Mouse (Mus musculus): ENCODE results near the gene Slc27a5. TPM values are rescaled to one million over a fixed set of nuclear protein-coding genes. Genes with fewer than 3 reads are reported as not detected.
A peak's percentile ranks its signal among the peaks of the same experiment; 100 is the strongest.

The Slc27a5 gene
- total and polyA plus RNA-seq, 3 experiments: 0.13 TPM; not detected in 2

GRCm38 (mm10) chr7:13023928-13024731 lies 26.1 kb upstream of the Slc27a5 start:
- peaks cover 2 to 23% of the 10 kb centered on the region in 2 experiments; a peak in 3 of 4 replicates for H3K4me1 ChIP-seq (ENCODE audit: control insufficient read depth in 1 of 2, insufficient read depth in 2 of 2, low read length in 2 of 2)
- peak; percentile 96 for DNase-seq (ENCODE audit: low read depth, low spot score)
- TF ChIP-seq POLR2AphosphoS2 (IDR thresholded peaks at IDR 0.05; ENCODE audit: low read length) (peak; percentile 95), ETS1 (IDR thresholded peaks at IDR 0.05; ENCODE audit: low read depth, low read length) (no peak), UBTF (IDR thresholded peaks at IDR 0.05; ENCODE audit: borderline replicate concordance, insufficient read depth, low read depth, low read length) (no peak), KAT2A (conservative IDR thresholded peaks at IDR 0.05; ENCODE audit: low read depth, low read length) (no peak), JUND (IDR thresholded peaks at IDR 0.05; ENCODE audit: low read depth, low read length) (no peak), NELFE (IDR thresholded peaks at IDR 0.05; ENCODE audit: low read depth, low read length) (peak; percentile 99), USF2 (IDR thresholded peaks at IDR 0.05; ENCODE audit: borderline replicate concordance in 1 of 2, insufficient read depth in 1 of 2, low read depth in 1 of 2, low read length in 2 of 2) (no peak), POLR2A (IDR thresholded peaks at IDR 0.05; ENCODE audit: control insufficient read depth in 1 of 2, insufficient read depth in 1 of 2, low read depth in 1 of 2, low read length in 2 of 2, poor library complexity in 1 of 2) (peak; percentile 90 to 95), CTCF (IDR thresholded peaks at IDR 0.05 in 2 of 3, conservative IDR thresholded peaks at IDR 0.05 in 1 of 3; ENCODE audit: control insufficient read depth in 1 of 3, insufficient read depth in 1 of 3, low read depth in 2 of 3, low read length in 3 of 3, poor library complexity in 1 of 3, severe bottlenecking in 1 of 3) (no peak), ZMIZ1 (IDR thresholded peaks at IDR 0.05; ENCODE audit: low read depth, low read length) (peak; percentile 96), RCOR1 (IDR thresholded peaks at IDR 0.05; ENCODE audit: low read depth, low read length) (no peak), GABPA (IDR thresholded peaks at IDR 0.05; ENCODE audit: low read depth, low read length) (no peak), MYC (IDR thresholded peaks at IDR 0.05; ENCODE audit: low read depth, low read length) (peak; percentile 70), MEF2A (IDR thresholded peaks at IDR 0.05; ENCODE audit: extremely low read depth, insufficient replicate concordance, low read depth, low read length, poor library complexity, severe bottlenecking) (no peak), POLR2AphosphoS5 (IDR thresholded peaks at IDR 0.05; ENCODE audit: borderline replicate concordance, low read depth, low read length) (0 out of 2 replicates have a peak, but pooled peaks have one; percentile 66), HCFC1 (IDR thresholded peaks at IDR 0.05; ENCODE audit: low read depth, low read length) (peak; percentile 71), ELF1 (IDR thresholded peaks at IDR 0.05; ENCODE audit: low read depth, low read length) (0 out of 2 replicates have a peak, but pooled peaks have one; percentile 22), ZKSCAN1 (IDR thresholded peaks at IDR 0.05; ENCODE audit: low read depth, low read length) (no peak), TBP (IDR thresholded peaks at IDR 0.05; ENCODE audit: low read depth, low read length) (peak; percentile 36; the same call in 1 of the 2 replicates), ZNF384 (IDR thresholded peaks at IDR 0.05; ENCODE audit: low read depth, low read length) (no peak), MAX (IDR thresholded peaks at IDR 0.05; ENCODE audit: low read length) (peak; percentile 85), NRF1 (IDR thresholded peaks at IDR 0.05; ENCODE audit: insufficient read depth, low read depth, low read length, poor library complexity, severe bottlenecking) (peak; percentile 85), CHD1 (IDR thresholded peaks at IDR 0.05; ENCODE audit: low read depth, low read length) (no peak), TAL1 (IDR thresholded peaks at IDR 0.05; ENCODE audit: low read length) (no peak), E2F4 (IDR thresholded peaks at IDR 0.05; ENCODE audit: borderline replicate concordance, low read depth, low read length) (no peak; the same call in 1 of the 2 replicates), USF1 (IDR thresholded peaks at IDR 0.05; ENCODE audit: low read depth, low read length) (no peak), CHD2 (IDR thresholded peaks at IDR 0.05; ENCODE audit: low read length) (no peak), GATA1 (IDR thresholded peaks at IDR 0.05; ENCODE audit: low read depth, low read length) (no peak), SIN3A (IDR thresholded peaks at IDR 0.05; ENCODE audit: low read length) (peak; percentile 74), MAZ (IDR thresholded peaks at IDR 0.05; ENCODE audit: low read depth, low read length) (peak; percentile 58; the same call in 1 of the 2 replicates), MXI1 (IDR thresholded peaks at IDR 0.05; ENCODE audit: low read depth, low read length) (peak; percentile 57; the same call in 1 of the 2 replicates), ZC3H11A (IDR thresholded peaks at IDR 0.05; ENCODE audit: low read depth, low read length) (no peak), RAD21 (IDR thresholded peaks at IDR 0.05; ENCODE audit: low read depth, low read length) (no peak), SMC3 (IDR thresholded peaks at IDR 0.05; ENCODE audit: low read depth, low read length) (no peak), EP300 (IDR thresholded peaks at IDR 0.05; ENCODE audit: low read depth in 1 of 2, low read length in 2 of 2) (peak in 1 of 2 experiments; percentile 29; a peak in 2 of 4 replicates)

More at GRCm38 (mm10) chr7:13023928-13024731, 26.1 kb upstream of the Slc27a5 start:
- Histone ChIP-seq H3K27ac (ENCODE audit: control insufficient read depth, low read depth, low read length) (peak overlapping the region; percentile 96), H3K27me3 (ENCODE audit: control insufficient read depth in 1 of 2, insufficient read depth in 2 of 2, low read length in 2 of 2) (peaks cover 0 to 4% of the 10 kb centered on the region in 2 experiments; a peak in 2 of 4 replicates), H3K36me3 (ENCODE audit: control insufficient read depth in 1 of 2, insufficient read depth in 2 of 2, low read length in 2 of 2) (peaks cover 21 to 30% of the 10 kb centered on the region in 2 experiments), H3K4me3 (ENCODE audit: control insufficient read depth in 1 of 2, insufficient read depth in 1 of 2, low read depth in 2 of 2, low read length in 2 of 2) (peak overlapping the region; percentile 82 to 99), H3K9ac (ENCODE audit: control insufficient read depth, low read depth, low read length, poor library complexity, severe bottlenecking) (peak overlapping the region; percentile 99), H3K79me2 (ENCODE audit: control insufficient read depth, insufficient read depth, low read length, poor library complexity) (peaks cover 34% of the 10 kb centered on the region), H3K9me3 (replicated peaks; ENCODE audit: insufficient read depth, low read length) (no peaks in the 10 kb centered on the region)

All from MEL (cell line).